Comparison of ENCODE assay signal across 11 mouse cellular contexts in genomic region chr12:8345539-8345938, GRCm38 (mm10). TPM values are rescaled to one million over a fixed set of nuclear protein-coding genes. Genes with fewer than 3 reads are reported as not detected.
DNase-seq lines count a peak whose midpoint lies in the region; ATAC-seq and TF ChIP-seq lines count a peak whose summit lies in the region.
"Had no signal": no experiment of that assay in that cellular context is flagged by ENCODE, and none has a peak within 500 bp of the region (broad histone marks: within the 10 kb centered on the region; RNA-seq: fewer than 3 reads in every experiment).

No protein-coding gene starts in this region.

- no peak for ATAC-seq in kidney, embryonic 16.5 days (ENCODE audit: low FRiP score, low TSS enrichment)
- ATAC-seq in liver, embryonic 11.5 days (replicated peaks; ENCODE audit: low FRiP score) = no peak
- ATAC-seq: forebrain, embryonic 13.5 days had no signal

- H3K4me1 ChIP-seq in kidney, embryonic 16.5 days (ENCODE audit: insufficient read depth, low read length) = peaks cover 12% of the 10 kb centered on the region; the same call in 1 of the 2 replicates
- H3K4me1 ChIP-seq in bone marrow macrophage, adult 2 months (ENCODE audit: control insufficient read depth, insufficient read depth, low read length) = peaks cover 52% of the 10 kb centered on the region
- peaks cover 2% of the 10 kb centered on the region; the same call in 1 of the 2 replicates for H3K4me1 ChIP-seq in liver, embryonic 11.5 days (replicated peaks; ENCODE audit: control insufficient read depth, insufficient read depth, low read length)

- H3K9me3 ChIP-seq in kidney, embryonic 16.5 days (ENCODE audit: low read length) = no peaks in the 10 kb centered on the region
- H3K9me3 ChIP-seq in liver, embryonic 11.5 days (ENCODE audit: control insufficient read depth, low read length) = no peaks in the 10 kb centered on the region
- H3K9me3 ChIP-seq: forebrain, embryonic 13.5 days; hindbrain, embryonic 13.5 days had no signal

- no peaks in the 10 kb centered on the region for H3K27me3 ChIP-seq in kidney, embryonic 16.5 days (ENCODE audit: insufficient read depth, low read length)
- no peaks in the 10 kb centered on the region for H3K27me3 ChIP-seq in liver, embryonic 11.5 days (replicated peaks; ENCODE audit: control insufficient read depth, insufficient read depth, low read length)
- H3K27me3 ChIP-seq: forebrain, embryonic 13.5 days; hindbrain, embryonic 13.5 days had no signal

- H3K4me2 ChIP-seq in kidney, embryonic 16.5 days (replicated peaks; ENCODE audit: low read depth, low read length) = no peak overlapping the region
- no peak overlapping the region; the same call in 1 of the 2 replicates for H3K4me2 ChIP-seq in liver, embryonic 11.5 days
- H3K4me2 ChIP-seq: forebrain, embryonic 13.5 days; hindbrain, embryonic 13.5 days had no signal

- TF ChIP-seq POLR2A in bone marrow macrophage, adult 2 months (IDR thresholded peaks at IDR 0.05; ENCODE audit: borderline replicate concordance, low read depth, low read length) = no peak

- H3K9ac ChIP-seq in kidney, embryonic 16.5 days (replicated peaks; ENCODE audit: low read length) = no peak overlapping the region
- H3K9ac ChIP-seq in liver, embryonic 11.5 days (ENCODE audit: low read depth, low read length) = no peak overlapping the region
- H3K9ac ChIP-seq: forebrain, embryonic 13.5 days; hindbrain, embryonic 13.5 days had no signal

- H3K4me3 ChIP-seq in gastrocnemius, adult 2 months = peak overlapping the region; percentile 38; the same call in 1 of the 2 replicates
- H3K4me3 ChIP-seq in kidney, embryonic 16.5 days (ENCODE audit: low read length) = no peak overlapping the region
- no peak overlapping the region for H3K4me3 ChIP-seq in bone marrow macrophage, adult 2 months (ENCODE audit: insufficient read depth, low read length)
- H3K4me3 ChIP-seq in liver, embryonic 11.5 days (ENCODE audit: low read depth, low read length) = no peak overlapping the region
- H3K4me3 ChIP-seq: forebrain, embryonic 13.5 days; hindbrain, embryonic 13.5 days had no signal

- WGBS in kidney, embryonic 16.5 days = 95% methylated on average over 5 of the region's 5 CpGs
- WGBS in liver, embryonic 11.5 days = 93% methylated on average over 5 of the region's 5 CpGs

- peak overlapping the region; percentile 82 for H3K27ac ChIP-seq in gastrocnemius, adult 2 months
- H3K27ac ChIP-seq in kidney, embryonic 16.5 days (ENCODE audit: low read length) = peak overlapping the region; percentile 71
- peak overlapping the region; percentile 91 for H3K27ac ChIP-seq in bone marrow macrophage, adult 2 months (ENCODE audit: insufficient read depth, low read depth, low read length)
- H3K27ac ChIP-seq in liver, embryonic 11.5 days (ENCODE audit: low read depth, low read length) = peak overlapping the region; percentile 65
- H3K27ac ChIP-seq: forebrain, embryonic 13.5 days; hindbrain, embryonic 13.5 days had no signal

- no peak for TF ChIP-seq CTCF in gastrocnemius, adult 2 months (IDR thresholded peaks at IDR 0.05)
- TF ChIP-seq CTCF in bone marrow macrophage, adult 2 months (IDR thresholded peaks at IDR 0.05; ENCODE audit: low read depth, low read length) = no peak

- peaks cover 9% of the 10 kb centered on the region; the same call in 1 of the 2 replicates for H3K36me3 ChIP-seq in kidney, embryonic 16.5 days (ENCODE audit: insufficient read depth, low read length)
- peaks cover 3% of the 10 kb centered on the region; the same call in 1 of the 2 replicates for H3K36me3 ChIP-seq in liver, embryonic 11.5 days (ENCODE audit: control insufficient read depth, insufficient read depth, low read length)

- no peak for DNase-seq in gastrocnemius, adult 2 months
- DNase-seq in gastrocnemius, postnatal 14 days = no peak
- DNase-seq in kidney, postnatal 36 days = no peak
- no peak for DNase-seq in liver, embryonic 11.5 days (ENCODE audit: low spot score)
- no peak for DNase-seq in layer of hippocampus, postnatal 25 days (ENCODE audit: extremely low spot score in 1 of 2, low spot score in 1 of 2)
- no peak for DNase-seq in cerebellum, adult 11-12 months
- DNase-seq: embryo, embryonic 11 days had no signal

- intact Hi-C loops in gastrocnemius, adult 2 months (cut with DNase I) = no loop called here
- intact Hi-C loops in gastrocnemius, postnatal 14 days (cut with DNase I; ENCODE audit: low total_unique reads) = no loop called here

RNA-seq across cellular contexts. Expression of gene Hs1bp3, which starts 32.3 kb away (rescaled TPM):
- total RNA-seq in gastrocnemius, adult 2 months (2021) = 1 to 10 TPM; 6.1 to 7.7 TPM
- 1 to 10 TPM; 5.0 to 5.9 TPM for total RNA-seq in gastrocnemius, postnatal 14 days (2021)
- 20.0 and 20.8 TPM in 2 replicates for polyA plus RNA-seq in kidney, embryonic 16.5 days (2015; fragmentation: Nextera tagmentation; extraction: Ambion mirVana)
- polyA plus RNA-seq in bone marrow macrophage, adult 2 months (2012; ENCODE audit: insufficient read depth, insufficient read length, missing spikeins) = 29.8 and 33.4 TPM in 2 replicates
- polyA plus RNA-seq in liver, embryonic 11.5 days (2014; fragmentation: Nextera tagmentation; extraction: Ambion mirVana) = 8.6 and 8.8 TPM in 2 replicates
- total RNA-seq in layer of hippocampus, postnatal 25 days (2021) = 10 to 100 TPM; 11.1 to 11.3 TPM

RNA-seq across cellular contexts. Expression of gene Gdf7, which starts 43.8 kb away (rescaled TPM):
- total RNA-seq in gastrocnemius, adult 2 months (2021) = not detected
- total RNA-seq in gastrocnemius, postnatal 14 days (2021) = not detected
- polyA plus RNA-seq in kidney, embryonic 16.5 days (2015; fragmentation: Nextera tagmentation; extraction: Ambion mirVana) = 1.0 and 1.1 TPM in 2 replicates
- not detected in 2 replicates for polyA plus RNA-seq in bone marrow macrophage, adult 2 months (2012; ENCODE audit: insufficient read depth, insufficient read length, missing spikeins)
- not detected in 2 replicates for polyA plus RNA-seq in liver, embryonic 11.5 days (2014; fragmentation: Nextera tagmentation; extraction: Ambion mirVana)
- total RNA-seq in layer of hippocampus, postnatal 25 days (2021) = not detected
- polyA plus RNA-seq: forebrain, embryonic 13.5 days had no signal
